Mouse (Mus musculus) liver, postnatal 0 days (tissue): Measurements from ENCODE around the gene Hopx.
A peak's percentile ranks its signal among the peaks of the same experiment; 100 is the strongest.

Experiments used
- CTCF ChIP-seq: sonication (generic); IDR thresholded peaks from 2 replicates; pipeline ENCODE4 v1.5.1; 2016; ENCODE audit warnings: antibody characterized with exemption, low read depth
- EP300 ChIP-seq: IDR thresholded peaks from 2 replicates; pipeline ENCODE4 v1.6.1; 2016; ENCODE audit warnings: antibody characterized with exemption, low read depth, mild to moderate bottlenecking

DNA sequence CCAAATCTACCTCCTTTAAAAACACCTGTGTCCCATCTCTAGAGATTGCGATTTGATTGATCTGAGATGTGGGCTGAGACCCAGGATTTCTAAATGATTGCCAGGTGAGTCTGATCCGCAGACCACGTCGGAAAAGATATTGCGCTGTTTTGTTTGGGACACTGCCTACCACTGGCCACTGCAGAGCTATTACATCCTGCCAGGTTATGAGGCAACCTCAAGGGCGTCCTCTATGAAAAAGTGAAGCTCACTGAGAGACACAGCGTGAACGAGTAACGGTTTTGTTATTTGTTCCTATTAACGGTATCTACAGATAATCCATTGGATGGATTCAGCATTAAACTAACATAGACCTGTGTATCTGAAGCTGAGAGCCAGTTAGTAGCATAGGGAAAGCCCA, 76.5 kb downstream of the Hopx start:
- TF ChIP-seq CTCF = peak; percentile 6; the same call in 1 of the 2 replicates
- no peak for TF ChIP-seq EP300
